Mouse (Mus musculus) c-Kit-positive CD71-positive TER-119-negative erythroid progenitor cells, embryonic 14.5 days (primary cell): ENCODE measurements around the gene Abcd1.
"Not testable (repeated sequence)": the region's sequence is repeated elsewhere in the genome, so short reads cannot be mapped to it uniquely, and the experiment has no call there.

Experiments
- DNase-seq: peaks from one replicate; pipeline ENCODE4 v3.0.0-alpha.2; 2013; ENCODE audit warnings: low read depth

Abcd1 gene

DNA sequence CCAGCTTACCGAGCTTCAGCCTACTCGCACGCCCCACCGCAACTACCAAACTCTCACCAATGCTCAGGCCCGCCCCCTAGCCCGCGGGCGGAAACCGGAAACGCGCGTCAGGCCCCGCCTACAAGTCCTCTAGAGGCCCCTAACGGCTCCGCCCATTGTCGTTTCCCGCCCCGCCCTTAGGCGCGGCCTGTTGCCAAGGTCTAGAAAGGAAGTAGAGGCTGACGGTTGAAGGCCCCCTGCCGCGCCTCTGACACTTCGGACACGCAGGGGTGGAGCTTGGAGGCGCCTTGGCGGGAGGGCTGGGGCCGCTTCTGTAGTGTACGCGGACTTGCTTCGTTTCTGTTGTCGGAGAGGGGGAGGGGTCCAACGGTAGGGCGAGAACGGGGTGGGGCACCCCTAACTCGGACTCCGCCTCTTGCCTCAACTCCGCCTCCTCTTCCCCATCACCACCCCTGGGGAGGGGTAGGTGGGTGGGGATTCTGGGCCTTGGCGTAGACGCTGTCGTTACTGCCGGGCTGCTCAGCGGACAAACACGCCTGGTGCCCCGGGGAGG, at the start of gene Abcd1, which contains the start of gene Bcap31:
Gene Abcd1 (plus strand): TSS at position 489 of the 553 bp plus-strand sequence.
Gene Bcap31 (minus strand): TSS at position 67 of the 553 bp plus-strand sequence.
- peak; percentile 90 for DNase-seq

DNA sequence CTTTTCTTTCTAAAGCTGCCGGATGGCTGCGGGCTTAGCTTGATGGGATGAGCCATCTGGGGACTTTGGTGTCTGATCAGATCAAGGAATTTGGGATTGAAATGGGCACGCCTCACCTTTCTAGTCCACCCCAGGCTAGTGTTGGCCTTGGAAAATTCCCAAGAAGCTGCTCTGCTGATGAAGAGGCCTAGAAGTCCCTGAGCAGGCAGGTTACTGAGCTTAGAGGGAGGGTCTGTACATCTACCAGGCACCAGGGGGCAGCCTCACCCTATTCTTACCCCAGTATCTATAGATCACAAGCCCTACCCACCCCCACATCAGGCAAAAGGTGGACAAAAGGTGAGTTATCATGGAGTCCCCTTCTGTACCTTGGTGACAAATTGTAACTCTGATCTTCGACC, 44.4 kb upstream of the Abcd1 start:
- no peak for DNase-seq

DNA sequence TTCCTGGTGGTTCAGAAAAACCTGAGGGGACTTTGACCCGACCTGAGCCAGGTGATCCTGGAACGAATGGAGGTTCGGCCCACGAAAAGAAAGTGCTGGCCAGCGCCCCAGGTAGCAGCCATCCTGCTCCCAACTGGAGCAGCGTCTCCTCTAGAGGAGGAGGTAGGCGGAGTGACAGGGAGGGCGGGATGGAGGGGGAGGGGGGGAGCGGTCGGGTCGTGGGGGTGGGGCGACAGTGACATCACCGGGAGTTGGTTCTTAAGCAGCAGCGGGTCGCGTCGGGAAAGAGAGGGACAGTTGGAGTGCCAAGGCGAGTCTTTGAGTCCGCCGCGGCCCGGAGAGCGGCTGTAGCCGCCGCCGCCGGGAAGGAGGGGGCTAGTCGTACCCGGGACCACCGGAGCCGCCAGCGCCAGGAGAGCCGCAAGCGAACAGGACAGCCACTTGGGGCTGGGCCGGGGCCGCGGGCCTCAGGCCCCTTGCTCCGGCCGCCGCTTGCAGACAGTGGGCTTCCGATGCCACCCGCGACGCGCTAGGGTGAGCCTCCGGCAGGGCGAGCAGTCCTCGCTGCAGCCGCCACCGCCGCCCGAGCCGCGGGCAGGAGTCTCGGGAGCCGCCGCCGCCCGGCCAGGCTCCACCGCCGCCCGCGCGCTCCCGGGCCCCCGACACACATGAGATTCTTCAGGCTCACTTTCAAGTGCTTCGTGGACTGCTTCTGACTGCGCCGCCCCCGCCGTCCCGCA, 43.3 kb upstream of the Abcd1 start, which contains the start of gene Slc6a8:
Gene Slc6a8 (plus strand): TSS at position 272 of the 740 bp plus-strand sequence.
- DNase-seq = no peak

DNA sequence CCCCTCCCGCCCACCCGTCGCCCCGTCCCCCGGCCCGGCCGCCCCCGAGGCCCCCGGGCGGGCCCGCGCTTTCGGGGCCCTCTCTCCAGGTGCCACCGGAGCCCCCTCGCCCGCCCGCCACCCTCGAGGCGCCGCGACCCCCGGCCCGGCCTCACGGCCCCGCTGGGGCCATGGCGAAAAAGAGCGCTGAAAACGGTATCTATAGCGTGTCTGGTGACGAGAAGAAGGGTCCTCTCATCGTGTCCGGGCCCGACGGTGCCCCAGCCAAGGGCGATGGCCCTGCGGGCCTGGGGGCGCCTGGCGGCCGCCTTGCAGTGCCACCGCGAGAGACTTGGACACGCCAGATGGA, 42.8 kb upstream of the Abcd1 start:
- no peak for DNase-seq

DNA sequence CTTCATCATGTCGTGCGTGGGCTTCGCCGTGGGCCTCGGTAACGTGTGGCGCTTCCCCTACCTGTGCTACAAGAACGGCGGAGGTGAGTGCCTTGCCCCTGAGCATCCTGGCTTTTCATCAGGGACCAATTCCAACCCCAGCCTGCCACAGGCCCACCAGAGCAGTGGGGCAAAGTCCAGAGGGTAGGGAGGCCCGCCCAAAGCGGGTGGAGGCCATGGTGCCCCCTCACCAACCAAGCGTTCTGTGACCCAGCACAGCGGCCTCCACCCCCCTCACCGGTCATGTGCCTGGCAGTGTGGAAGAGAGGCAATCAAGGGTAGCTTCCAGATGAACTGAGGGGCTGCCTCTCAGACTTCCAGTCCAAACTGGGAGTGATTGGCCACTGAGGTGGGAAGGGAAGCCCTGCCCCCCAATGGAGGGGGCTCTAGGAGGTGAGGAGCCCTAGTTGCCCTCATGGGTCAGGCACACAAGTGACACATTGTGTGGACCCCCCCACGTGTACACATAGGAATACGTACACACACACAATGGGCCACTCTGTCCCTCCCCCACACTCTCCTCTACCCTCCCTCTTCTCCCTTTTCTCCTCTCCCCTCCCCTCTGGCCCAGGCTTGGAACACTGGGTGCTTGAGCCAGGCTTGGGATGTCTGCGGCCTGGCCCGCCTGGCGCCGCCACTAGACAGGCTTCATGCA, 42.3 kb upstream of the Abcd1 start:
- DNase-seq = no peak

GRCm38 (mm10) chrX:73675231-73675630, 41.2 kb upstream of the Abcd1 start:
- DNase-seq = no peak

- no peak for DNase-seq
Measured at GRCm38 (mm10) chrX:73676668-73677067, 39.7 kb upstream of the Abcd1 start.

- DNase-seq = no peak
Measured at GRCm38 (mm10) chrX:73684156-73684555, 32.2 kb upstream of the Abcd1 start.

DNA sequence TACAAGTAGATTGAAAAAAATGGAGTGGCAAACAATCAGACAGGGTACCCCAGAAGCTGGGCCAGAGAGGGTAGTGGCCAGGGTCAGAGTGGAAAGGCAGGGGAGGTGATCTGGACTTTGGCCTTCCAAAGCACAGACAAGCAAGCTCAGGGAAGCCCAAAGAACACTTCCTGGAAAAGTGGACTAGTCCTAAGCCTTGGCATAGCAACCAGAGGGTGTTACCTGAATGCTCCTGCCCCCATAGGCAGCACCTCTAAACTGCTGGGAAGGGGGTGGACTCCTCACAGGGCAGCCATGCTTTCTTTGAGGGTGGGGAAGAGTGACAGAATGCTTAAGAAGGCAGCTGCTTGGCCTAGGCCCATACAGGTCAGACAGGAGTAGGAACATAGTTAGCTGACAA, 31.4 kb upstream of the Abcd1 start:
- DNase-seq = no peak

GRCm38 (mm10) chrX:73685629-73686028, 30.8 kb upstream of the Abcd1 start:
- DNase-seq = no peak

DNA sequence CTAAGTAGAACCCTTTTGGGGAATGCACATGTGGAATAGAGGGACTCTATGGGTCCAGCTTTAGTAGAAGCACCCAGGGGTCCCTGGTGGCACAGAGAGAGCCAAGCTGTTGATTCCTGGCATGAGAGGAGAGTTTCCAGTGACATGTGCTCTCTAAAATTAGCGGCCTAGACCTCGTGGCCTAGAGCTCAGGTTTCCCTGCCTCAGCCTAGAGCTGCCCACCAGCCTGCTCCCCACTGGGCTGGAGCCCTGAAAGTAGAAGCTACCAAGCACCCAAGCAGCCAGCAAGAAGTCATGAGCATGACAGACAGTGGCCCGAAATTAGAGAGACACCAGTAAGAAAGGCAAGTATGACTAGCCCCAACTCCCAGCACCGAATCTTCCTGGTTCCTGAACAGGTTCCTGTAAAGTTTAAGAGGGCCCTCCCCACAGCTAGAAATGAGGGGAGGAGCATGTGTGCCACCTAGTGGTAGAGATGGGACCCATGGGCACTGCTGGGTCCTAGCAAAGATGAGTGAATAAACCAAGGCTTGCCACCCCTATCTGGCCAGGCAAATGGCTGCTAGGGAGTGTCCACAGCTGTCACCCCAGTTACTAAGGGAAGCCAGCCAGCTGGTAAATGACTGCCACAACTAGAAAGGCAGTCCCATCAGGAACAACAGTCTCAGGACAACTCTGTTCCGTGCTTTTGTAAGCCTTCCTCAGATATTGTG, 25.3 kb upstream of the Abcd1 start:
- peak; percentile 29 for DNase-seq

GRCm38 (mm10) chrX:73700472-73700871, 15.9 kb upstream of the Abcd1 start:
- no peak for DNase-seq

DNA sequence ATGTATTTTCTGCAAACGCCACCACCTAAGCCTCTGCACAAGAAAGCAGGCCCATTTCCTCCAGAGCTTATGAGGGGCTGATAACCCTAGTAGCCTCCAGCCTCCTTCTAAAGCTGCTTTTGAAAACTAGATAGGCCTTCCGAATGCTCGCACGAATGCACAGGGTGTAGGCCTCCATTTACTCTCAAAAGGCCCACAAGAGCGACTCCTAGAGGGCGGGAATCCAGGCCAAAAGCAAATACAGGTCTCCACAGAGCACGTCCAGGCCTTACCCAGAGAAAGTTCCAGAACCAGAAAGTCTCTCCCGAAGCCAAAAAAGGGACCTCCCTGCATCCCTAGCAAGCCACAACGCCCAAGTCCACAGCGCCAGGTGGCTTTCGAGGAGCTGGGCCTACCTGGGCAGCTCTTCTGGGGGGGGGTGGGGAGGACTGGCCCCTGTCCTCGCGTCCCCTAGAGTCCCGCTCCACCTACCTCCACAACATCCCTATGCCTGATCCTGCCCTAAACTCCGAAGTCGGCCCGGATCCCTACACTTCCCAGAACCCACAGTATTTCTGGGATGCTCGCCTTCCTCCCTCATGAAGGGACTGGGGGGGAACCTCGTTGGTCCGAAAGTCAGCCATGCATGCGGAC, 805 bp upstream of the Abcd1 start:
- DNase-seq = peak; percentile 59

GRCm38 (mm10) chrX:73716709-73717545, 530 bp downstream of the Abcd1 start:
- no peak for DNase-seq

- DNase-seq = no peak
Measured at GRCm38 (mm10) chrX:73717667-73718066, 1.3 kb downstream of the Abcd1 start.

GRCm38 (mm10) chrX:73718271-73718670, 1.9 kb downstream of the Abcd1 start:
- DNase-seq = no peak

GRCm38 (mm10) chrX:73718686-73719362, 2.4 kb downstream of the Abcd1 start:
- DNase-seq = peak; percentile 33

GRCm38 (mm10) chrX:73730908-73731307, 14.5 kb downstream of the Abcd1 start:
- no peak for DNase-seq

DNA sequence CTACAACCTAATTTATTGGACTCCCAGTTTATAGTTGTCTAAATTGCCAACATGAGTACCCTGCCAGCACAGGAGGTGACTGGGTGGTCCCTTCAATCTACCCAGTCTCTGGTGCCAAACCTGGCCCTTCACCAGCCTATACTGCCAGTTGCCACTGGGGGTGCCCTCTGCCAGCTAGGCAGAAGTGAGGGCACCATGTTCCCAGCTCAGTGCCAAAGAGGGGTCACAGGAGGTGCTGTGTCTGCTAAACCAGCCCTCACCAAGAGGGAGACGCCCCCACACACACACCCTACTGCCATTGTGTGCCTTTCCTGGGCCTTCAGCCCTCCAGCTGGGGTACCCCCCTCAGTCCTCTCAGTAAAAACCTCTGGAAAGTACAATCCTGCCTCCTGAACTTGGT, 21.8 kb downstream of the Abcd1 start:
- DNase-seq = no peak

DNA sequence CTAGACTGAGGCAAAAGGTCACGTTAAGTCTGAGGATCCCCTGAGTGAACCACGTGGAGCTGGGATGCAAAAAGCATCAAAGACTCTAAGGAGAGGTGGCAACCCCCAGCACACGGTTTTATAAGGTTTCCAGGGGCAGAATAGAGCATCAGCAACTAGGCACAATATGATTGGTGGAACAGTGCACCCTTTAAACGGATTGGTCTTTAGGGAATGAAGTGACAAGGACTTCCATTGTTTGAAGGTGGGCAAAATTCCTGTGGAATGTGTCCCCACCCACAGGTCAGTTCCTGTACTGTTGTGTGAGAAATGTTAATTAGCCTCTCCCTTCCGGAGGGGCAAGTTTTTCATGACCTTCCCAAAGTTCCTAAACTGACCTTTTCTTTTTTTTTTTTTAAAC, 22.8 kb downstream of the Abcd1 start:
- no peak for DNase-seq

DNA sequence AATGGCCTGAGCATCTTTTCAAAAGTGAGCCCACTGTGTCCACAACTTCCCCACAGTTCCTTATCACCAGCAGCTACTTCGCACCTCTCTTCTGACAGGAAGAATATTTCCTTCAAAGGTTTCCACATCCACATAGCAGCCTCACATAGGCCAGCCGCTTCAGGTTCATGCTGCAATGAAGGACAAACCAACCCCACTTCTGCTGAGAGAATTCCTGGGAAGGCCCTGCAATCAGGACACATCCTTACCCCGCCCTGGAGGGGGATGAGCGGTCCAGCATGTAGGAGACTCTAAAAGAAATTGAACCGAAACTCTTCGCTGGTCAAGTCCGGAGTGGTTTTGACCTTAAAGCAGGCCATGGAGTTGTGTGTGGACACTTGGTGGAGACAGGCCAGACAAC, 23.4 kb downstream of the Abcd1 start:
- DNase-seq = not testable (repeated sequence)
